Mouse (Mus musculus) urinary bladder, postnatal 10 days (tissue): ENCODE measurements around the gene Nip7.
A peak's percentile ranks its signal among the peaks of the same experiment; 100 is the strongest.
"Not testable (repeated sequence)": the region's sequence is repeated elsewhere in the genome, so short reads cannot be mapped to it uniquely, and the experiment has no call there.

Experiments used
- DNase-seq: peaks from one replicate; pipeline ENCODE4 v3.0.0; 2022; ENCODE audit warnings: low spot score

Nip7 gene

DNA sequence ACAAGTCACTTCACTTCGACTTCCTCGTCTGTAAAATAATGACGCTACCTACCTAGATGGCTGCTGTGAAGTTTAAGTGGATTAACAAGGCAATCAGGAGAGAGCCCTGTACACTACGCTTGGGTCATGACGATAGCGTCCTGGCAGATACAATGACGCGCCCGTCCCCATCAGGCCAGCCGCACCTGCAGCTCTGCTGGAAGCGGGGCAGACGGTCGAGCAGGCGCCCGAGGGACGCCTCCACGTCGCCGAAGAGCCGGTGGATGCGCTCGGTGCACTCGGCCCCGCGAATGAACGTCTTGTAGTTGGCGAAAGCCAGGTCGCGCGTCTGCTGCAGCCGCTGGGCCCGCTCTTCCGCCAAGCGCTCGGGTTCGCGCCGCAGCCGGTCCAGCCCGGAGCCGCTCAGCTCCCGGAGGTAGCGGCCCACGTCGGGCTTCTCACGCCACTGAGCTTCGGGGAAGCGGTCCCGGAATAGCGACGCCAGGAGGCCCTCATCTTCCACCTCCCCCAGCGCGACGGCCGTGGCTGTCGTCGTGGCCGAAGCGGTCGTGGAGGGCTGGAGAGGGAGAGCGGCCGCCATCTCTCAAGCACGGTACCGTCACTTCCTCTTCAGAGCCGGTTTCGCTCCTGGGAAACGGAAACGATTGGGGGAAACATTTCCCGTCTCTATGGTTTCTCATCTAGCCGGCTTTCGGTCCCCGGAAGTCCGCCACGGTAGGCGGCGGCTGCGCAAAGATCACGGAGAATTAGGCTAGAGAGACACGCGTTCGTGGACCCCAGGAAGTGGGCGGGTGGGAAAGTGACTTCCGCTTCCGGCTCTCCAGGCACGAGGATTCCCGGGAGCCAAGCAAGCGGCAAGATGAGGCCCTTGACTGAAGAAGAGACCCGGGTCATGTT lies at the start of gene Nip7, which contains the start of gene Cog8:
TSS of gene Nip7 (plus strand) at position 802 of the 897 bp plus-strand sequence.
TSS of gene Cog8 (minus strand) at position 614 of the 897 bp plus-strand sequence.
- DNase-seq: peak; percentile 74

GRCm38 (mm10) chr8:107007795-107008194 lies 48.9 kb upstream of the Nip7 start:
- DNase-seq: no peak

- DNase-seq: no peak
Measured at GRCm38 (mm10) chr8:107012666-107013065, 44.0 kb upstream of the Nip7 start.

DNA sequence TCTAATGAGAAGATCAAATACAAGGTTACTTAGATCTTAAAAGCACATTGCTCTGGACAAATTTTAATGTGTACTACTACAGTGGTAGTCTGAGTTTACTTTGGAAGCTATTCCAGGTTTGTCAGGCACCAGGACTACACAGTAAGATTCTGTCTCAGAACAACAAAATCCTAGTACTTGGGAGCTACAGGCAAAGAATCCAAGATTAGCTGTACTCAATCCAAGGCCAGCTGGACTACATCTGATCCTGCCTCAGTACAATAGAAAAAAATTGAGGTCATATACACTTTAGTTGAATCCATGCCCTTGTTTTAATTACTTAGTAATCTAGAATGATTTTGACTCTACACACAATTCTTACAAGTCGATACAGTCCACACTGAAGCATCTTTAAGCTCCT lies 41.8 kb upstream of the Nip7 start:
- no peak for DNase-seq

DNA sequence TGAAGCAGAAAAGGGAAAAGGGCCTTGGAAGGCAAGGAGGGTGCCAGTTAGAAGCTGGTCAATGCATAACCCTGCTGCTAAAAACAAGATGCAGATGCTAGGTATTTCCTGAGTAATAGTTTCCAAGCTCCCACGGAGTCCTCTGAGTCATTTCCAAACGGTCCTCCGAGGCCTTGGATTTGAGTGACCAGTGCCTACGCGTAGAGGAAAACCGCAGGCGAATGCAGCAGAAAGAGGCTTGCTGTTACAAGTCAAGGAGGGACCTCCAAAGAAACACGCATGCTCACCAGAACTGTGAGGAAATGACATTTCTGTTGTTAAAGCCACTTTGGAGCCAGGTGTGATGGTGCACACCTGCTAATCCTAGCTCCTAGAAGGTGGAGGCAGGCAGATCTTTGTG lies 33.2 kb upstream of the Nip7 start:
- DNase-seq: no peak

DNA sequence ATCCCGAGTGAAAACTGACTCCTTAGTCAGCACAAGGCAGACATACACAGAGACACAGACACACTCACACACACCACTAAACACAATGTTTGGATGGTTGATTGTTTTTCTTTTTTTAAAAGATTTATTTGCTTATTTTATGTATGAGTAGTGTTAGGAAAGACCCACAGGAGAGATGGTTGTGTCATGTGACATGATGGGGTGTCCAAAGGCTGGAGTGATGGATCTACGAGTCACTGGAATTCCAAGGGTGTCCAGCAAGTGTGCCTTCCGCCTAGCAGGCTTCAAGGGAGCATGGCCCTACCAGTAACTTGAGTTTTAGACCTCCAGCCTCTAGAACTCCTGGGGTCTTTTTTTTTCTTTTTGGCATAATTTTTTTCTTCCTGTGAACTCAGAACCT lies 27.4 kb upstream of the Nip7 start:
- DNase-seq: no peak

DNA sequence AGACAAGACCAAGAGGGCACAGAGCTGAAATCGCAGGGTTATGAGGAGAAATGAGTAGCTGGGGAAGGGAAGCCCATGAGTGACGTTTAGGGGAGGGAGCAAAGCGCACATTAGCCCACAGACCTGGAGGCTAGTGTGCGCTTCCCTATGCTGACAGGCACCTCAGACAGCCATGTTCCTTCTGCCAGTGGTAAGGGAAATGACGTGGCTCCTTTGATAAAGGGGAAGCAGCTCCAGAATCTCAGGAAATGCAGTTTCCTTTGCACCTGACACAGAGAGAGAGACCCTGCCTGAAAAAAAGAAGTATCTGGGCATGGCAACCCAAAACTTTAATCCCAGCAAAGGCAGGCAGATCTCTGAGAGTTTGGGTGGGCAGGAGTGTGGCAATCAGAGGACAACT lies 26.6 kb upstream of the Nip7 start:
- DNase-seq: no peak

- peak; percentile 90 for DNase-seq
Measured at GRCm38 (mm10) chr8:107030650-107031576, 25.8 kb upstream of the Nip7 start, which contains the start of gene Vps4a. Gene Vps4a (plus strand): TSS chr8:107031222.

- no peak for DNase-seq
Measured at GRCm38 (mm10) chr8:107031577-107032090, 25.0 kb upstream of the Nip7 start.

DNA sequence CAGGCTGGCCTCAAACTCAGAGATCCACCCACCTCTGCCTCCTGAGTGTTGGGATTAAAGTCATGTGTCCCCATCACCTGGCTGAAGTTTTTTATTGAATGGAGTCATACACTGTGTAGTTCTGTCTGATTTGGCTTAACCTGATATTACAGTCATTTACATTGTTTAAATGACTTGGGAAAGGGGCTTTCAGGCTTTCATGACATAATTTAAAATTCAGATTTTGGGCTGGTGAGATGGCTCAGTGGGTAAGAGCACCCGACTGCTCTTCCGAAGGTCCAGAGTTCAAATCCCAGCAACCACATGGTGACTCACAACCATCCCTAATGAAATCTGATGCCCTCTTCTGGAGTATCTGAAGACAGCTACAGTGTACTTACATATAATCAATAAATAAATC lies 23.1 kb upstream of the Nip7 start:
- not testable (repeated sequence) for DNase-seq

DNA sequence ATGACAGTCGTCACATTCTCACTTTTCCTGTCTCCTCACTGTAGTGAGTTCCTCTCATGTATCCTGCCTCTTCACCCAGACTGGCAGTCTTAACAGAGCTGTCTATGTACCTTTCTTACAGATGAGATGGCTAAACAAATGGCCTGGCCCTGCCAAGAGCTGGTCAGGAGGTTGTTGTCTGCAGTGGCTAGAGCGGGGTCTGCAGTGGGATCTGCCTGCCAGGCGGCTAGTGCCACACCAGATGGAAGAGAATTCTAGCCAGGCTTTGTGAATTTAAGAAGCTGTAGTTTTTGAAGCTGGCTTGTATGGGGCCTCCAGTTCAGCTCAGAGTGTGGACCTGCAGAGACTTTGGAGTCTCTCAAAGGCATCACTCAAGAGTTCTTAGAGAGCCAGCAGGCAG lies 21.0 kb upstream of the Nip7 start:
- no peak for DNase-seq

DNA sequence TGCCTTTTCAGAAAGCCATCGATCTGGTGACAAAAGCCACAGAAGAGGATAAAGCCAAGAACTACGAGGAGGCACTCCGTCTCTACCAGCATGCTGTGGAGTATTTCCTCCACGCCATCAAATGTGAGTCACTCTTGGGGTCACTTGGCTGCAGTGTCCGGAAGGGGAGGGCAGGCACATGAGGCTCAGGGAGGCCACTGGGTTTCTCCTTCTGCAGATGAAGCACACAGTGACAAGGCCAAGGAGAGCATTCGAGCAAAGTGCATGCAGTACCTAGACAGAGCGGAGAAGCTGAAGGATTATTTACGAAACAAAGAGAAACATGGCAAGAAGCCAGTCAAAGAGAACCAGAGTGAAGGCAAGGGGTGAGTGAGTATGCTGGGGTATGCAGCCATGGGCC lies 20.1 kb upstream of the Nip7 start:
- DNase-seq: no peak

GRCm38 (mm10) chr8:107040632-107041031 lies 16.0 kb upstream of the Nip7 start:
- no peak for DNase-seq

GRCm38 (mm10) chr8:107045478-107045877 lies 11.2 kb upstream of the Nip7 start:
- no peak for DNase-seq

GRCm38 (mm10) chr8:107046976-107047375 lies 9.7 kb upstream of the Nip7 start:
- no peak for DNase-seq

DNA sequence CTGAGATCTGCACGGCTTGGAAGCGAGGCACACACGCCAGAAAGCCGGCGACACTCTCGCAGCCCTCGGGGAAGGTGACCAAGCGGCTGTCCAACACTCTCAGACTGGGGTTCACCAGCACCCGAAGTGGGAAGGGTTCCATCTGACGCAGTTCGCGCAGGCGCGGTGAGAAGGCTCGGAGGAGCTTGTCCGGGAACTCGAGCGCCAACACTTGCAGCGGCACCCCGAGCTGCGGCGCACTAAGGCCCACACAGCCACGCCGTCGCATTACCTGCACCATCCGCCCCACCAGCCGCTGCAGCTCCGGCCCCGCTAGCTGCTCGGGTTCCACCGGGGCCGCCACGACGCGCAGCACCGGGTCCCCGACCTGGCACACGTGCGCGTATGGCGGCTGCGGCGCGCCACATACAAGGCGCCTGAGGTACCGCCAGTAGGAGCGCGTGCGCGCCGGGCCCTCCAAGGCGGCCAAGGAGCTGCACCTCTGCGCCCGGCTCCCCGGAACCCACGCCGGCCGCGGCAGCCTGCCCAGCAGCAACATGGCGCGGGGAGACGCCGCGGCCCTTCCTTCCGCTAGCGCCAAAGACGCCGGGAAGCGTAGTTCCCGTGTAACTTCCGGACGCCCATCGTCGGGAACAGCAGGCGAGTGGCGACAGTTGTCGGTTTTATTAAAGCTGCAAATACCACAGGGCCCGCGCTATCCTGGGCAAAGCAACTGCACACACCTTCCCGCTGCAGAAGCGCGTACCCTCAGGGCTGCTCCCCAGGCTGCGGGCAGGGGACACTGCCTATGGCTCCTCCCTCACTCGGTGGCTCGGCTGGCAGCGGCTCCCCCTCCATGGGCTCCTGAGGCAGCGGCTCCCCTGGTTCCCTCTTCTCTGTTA lies 8.4 kb upstream of the Nip7 start, which contains the start of gene Pdf:
TSS of gene Pdf (minus strand) at position 554 of the 881 bp plus-strand sequence.
- DNase-seq: peak; percentile 38

- DNase-seq: no peak
Measured at GRCm38 (mm10) chr8:107049480-107049879, 7.2 kb upstream of the Nip7 start.

DNA sequence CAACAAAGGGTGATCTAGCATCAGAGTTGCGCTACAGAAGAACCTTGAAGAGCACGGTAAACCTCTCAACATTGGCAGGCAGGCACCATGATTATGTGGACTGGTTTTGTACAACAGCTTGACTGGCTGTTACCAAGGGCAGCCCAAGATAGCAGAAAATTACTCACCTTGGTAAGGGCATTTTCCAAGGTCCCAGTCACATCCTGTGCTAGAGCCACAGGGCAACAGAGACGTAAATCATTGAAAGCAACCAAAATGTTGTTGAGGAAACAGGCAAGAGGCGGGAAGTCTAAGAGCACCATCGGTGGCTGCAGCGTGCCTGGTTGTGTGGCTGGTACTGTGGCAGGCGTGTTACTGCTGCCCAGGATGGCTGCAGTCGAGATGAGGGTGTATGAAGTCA lies 4.6 kb upstream of the Nip7 start:
- no peak for DNase-seq

DNA sequence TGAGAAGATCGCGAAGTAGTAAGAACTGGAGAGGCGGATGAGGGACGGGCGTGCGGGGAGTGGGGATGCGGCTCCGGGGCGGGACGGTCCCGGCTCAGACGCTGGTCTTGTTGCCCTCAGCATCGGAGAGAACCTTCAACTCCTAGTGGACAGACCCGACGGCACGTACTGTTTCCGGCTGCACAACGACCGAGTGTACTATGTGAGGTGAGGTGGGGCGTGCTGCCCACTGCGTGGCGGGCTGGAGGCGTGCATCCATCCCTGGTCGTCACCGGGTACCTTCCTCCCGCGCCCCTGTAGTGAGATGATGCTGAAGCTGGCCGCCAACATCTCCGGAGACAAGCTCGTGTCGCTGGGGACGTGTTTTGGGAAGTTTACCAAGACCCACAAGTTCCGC lies 294 bp downstream of the Nip7 start:
- DNase-seq: no peak

- no peak for DNase-seq
Measured at GRCm38 (mm10) chr8:107062613-107063012, 5.9 kb downstream of the Nip7 start.
